Mouse (Mus musculus): ENCODE measurements around the gene Mapk11.

GRCm38 (mm10) chr15:89141443-89141842, 8.0 kb downstream of the Mapk11 start:
- TF ChIP-seq CTCF (IDR thresholded peaks at IDR 0.05; ENCODE audit: low read depth), result no peak
- TF ChIP-seq EP300 (IDR thresholded peaks at IDR 0.05; ENCODE audit: low read depth), result no peak
